Mouse (Mus musculus) embryo, embryonic 9.5 days (tissue): ENCODE measurements around the gene Fbln5.

Experiments
- DNase-seq: peaks from one replicate; pipeline ENCODE4 v3.0.0-alpha.2; 2017; ENCODE audit errors: extremely low spot score

The Fbln5 gene

GRCm38 (mm10) chr12:101810515-101810914 is 8.3 kb downstream of the Fbln5 start:
- DNase-seq = no peak

DNA sequence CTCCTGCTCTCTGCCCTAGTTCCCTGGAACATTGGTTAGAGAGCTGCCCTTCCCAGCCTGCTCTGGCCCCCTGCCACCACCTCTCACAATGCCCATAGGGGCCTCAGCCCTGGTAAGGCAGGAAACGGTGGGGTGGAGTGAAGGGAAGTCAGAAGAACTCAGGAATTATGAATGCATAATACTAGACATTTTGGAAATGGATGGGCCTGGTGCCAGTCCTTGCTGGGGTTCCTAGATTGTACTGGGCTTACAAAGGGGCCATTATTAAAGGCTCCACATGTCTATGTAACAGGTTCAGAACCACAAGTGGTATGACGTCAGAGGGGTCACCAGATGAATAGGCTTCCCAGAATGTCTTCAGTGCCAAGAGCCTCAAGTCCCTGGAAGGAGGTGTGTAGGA is 11.5 kb downstream of the Fbln5 start:
- no peak for DNase-seq

- no peak for DNase-seq
Measured at GRCm38 (mm10) chr12:101802445-101802844, 16.4 kb downstream of the Fbln5 start.

DNA sequence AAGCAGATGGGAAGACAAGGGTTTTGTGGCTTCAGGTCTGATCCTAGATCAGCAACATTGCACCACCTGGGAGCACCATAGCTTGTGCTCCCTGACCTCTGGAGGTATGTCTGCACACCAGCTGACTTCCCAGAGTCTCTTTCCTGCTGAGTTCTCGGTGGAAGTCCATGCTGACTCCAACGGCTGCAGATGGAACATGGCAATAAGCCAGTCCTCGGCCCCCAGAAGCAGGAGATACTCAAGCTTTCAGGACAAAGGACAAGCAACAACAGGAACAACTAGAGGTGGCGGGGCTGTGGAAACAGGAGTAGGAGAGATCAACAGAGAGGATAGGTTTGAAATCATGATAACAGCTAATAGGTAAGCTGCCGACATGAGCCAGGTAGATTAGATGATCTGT is 17.1 kb downstream of the Fbln5 start:
- no peak for DNase-seq

- no peak for DNase-seq
Measured at GRCm38 (mm10) chr12:101801051-101801450, 17.8 kb downstream of the Fbln5 start.

- DNase-seq = no peak
Measured at GRCm38 (mm10) chr12:101798189-101798922, 20.5 kb downstream of the Fbln5 start.

- no peak for DNase-seq
Measured at GRCm38 (mm10) chr12:101794458-101794857, 24.4 kb downstream of the Fbln5 start.

DNA sequence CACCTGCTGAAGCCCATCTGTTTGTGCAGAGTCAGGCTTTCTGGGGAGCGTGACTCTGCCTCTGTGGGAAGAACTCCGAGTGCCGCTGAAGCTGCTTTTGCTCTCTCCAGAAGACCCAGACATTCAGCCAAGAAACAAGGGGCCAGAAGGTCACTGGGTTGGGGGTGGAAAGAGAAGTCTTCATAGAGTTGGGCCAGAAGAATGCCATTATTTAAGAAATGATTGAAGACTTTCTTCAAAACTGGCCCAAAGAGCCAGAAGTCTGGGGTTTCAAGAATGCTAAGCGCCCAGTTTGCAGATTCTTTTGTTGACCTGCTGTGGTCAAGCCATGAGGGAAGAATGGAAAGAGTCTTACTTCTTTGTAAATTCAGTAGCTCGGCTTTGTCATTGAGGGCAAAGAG is 25.6 kb downstream of the Fbln5 start:
- no peak for DNase-seq

DNA sequence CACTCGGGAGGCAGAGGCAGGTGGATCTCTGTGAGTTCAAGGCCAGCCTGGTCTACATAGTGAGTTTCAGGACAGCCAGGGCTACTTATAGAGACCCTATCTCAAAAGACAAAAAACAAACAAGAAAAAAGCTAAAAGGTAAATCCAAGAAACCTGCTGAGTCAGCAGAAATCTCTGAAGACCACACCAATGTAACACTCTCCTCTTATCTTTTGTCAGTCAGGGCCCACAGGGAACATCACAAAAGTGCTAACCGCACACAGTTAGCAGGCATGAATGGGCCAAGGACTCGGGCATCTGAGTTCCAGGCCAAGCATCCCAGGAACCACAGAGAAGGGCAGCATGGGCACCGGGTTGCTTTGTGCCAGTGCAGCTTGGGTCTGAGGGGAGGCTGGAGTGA is 26.2 kb downstream of the Fbln5 start:
- no peak for DNase-seq

- no peak for DNase-seq
Measured at GRCm38 (mm10) chr12:101789767-101790166, 29.1 kb downstream of the Fbln5 start.

DNA sequence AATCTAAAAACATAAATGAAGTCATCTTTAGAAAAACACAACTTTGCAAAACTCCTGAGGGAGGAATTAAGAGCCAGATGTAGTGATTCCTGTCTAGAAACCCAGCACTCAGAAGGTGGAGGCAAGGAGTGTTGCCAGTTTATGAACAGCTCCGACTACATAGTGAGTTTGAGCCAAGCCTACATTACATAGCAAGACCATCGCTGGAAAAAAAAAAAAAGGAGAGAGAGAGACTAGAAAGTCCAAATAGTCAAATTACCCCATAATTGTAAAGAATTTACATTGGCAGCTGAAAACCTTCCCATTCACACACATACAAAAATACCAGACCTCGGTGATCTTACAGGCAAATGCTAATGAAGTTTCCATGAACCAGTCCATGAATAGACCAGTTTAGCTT is 29.6 kb downstream of the Fbln5 start:
- no peak for DNase-seq

DNA sequence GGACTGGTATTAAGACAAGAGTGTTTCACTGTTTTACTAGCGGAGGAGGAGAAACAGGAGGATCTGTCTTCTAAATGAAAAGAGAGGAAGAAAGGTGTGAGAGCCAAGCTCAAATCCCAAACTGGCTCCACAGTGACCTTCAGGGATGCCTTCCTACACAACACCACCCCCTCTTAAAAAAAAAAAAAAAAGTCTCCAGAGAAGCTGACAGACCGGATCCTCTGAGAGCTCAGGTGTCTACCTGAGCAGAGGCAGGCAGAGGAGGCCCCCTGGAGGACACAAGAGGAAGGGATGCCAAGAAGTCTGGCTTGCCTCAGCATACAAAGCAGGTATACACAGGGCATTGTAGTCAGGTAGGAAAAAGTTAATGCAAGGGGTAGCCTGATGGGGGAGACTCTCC is 36.1 kb downstream of the Fbln5 start:
- no peak for DNase-seq

- no peak for DNase-seq
Measured at GRCm38 (mm10) chr12:101780915-101781314, 37.9 kb downstream of the Fbln5 start.

DNA sequence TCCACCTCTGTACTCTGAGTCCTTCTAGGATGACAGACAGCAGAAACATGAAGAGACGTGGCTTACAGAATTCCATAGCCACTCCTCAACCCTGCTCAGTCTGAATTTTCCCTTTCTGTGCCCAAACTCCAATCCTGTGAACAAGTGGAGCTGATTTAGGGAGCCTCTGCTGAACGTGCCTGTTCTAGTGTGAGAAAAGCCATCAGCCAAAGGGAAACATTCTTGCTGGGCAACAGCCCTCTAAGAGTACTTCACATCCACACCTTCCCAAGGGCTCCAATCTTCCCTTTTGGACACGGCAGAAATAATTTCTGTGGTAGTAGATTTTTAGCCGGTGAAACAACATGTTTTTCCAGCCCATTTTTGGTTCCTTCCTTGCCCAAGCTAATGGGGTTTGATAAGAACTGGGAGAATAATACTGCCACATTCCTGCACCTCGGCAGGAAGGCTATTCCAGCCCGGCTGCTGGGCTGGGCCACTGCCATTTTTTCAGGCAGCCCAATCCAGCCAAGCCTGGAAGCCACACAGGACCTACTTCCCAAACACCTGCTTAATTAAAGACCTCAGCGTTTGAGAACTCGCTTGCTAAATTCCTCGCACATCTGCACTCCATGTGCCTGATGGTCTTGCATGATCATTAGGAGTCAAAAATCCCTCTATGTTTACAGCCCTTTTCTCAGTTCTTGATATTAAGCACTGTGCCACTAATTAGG is 41.1 kb downstream of the Fbln5 start:
- no peak for DNase-seq

DNA sequence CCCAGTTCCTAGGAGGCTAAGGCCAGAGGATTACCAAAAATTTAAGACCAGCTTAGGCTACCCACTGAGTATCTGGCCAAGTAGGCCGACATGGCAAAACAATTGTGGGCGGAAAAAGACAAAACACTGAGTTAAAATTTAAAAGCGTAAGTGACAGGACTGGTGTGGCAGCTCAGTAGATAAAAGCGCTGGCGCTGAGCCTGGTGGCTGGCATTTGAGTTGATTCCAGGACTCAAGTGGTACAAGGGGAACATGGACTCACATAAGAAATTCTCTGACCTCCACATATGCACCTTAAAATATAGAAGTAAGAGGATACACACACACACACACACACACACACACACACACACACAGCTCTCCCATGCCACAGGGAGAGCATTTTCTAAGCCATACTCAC is 42.5 kb downstream of the Fbln5 start:
- no peak for DNase-seq

GRCm38 (mm10) chr12:101774116-101774515 is 44.7 kb downstream of the Fbln5 start:
- DNase-seq = no peak

DNA sequence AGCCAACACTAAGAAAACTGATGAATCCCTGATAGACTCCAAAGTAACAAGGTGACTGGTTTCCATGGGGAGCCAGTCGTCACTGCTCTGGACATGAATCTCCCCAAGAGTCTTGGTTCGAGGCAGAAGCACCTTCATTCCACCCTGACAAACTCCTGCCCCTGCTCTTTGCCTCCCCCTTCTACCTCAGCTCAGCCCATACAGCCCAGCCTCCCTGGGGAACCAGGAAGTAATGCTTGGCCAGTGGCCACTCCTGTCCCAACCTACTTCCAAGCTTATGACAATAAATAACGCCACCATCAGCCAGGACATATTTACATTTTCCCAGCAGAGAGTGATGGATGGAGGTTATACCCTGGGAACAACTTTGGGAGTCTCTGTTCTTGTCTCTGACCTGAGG is 45.9 kb downstream of the Fbln5 start:
- DNase-seq = no peak

DNA sequence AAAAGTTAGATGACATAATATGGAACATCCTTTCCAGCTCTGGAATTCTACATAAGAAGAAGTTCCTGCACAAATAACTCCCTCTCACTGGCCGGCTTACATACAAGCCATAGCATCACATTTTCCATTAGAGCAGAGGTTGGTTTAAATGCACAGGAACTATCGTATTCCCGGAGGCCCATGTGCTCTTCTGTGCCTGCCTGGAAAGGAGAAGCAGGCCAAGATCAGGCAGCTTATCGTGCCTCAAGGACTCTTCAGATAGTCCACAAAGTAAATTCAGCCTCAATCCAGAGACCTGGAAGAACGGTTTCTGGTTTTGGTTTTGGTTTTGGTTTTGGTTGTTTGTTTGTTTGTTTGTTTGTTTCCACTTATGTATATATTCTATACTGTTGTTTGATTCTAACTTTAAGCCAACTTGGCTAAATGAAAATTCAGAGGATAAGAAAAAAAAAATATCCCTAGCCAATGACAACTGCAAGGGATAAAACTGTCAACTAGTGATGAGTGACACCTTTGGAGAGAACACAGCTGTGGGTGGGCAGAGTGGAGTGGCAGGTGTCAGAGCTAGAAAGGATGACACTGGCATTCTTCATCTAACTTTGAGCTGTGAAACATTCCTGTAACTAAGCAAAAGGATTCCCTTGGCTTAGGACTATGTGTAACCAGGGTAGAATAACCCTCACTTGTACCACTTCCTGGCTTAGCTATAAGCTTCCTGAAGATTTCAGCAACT is 48.4 kb downstream of the Fbln5 start:
- no peak for DNase-seq

- DNase-seq = no peak
Measured at GRCm38 (mm10) chr12:101767306-101768053, 51.4 kb downstream of the Fbln5 start.

DNA sequence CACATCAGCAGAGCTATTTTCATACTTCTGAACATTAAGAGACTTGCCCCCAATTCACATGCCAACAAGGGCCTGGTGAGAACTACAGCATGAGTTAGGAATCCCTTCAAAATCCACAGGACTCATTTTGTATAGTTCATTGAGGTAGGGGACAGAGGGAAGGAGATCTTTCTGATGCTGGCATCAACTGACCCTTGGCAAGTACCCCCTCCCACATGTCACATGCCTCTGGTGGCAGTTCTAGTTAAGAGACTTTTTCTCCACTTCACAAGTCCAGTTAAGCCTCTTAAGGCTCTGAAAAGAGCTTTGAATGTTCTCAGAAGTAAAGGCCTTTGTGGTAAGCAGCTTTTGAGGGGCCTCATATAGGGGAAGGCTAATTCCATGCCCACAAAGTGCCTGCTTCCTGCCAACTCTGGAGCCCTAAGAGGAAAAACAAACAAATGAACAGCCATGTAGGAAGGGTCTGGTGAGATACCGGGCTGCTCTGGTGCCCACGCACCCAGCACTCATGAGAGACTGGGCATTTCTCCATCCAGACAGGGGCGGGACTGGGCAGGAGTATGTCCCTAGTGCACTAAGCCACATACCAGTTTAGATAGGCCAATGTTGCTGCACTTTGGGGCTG is 52.5 kb downstream of the Fbln5 start:
- no peak for DNase-seq

DNA sequence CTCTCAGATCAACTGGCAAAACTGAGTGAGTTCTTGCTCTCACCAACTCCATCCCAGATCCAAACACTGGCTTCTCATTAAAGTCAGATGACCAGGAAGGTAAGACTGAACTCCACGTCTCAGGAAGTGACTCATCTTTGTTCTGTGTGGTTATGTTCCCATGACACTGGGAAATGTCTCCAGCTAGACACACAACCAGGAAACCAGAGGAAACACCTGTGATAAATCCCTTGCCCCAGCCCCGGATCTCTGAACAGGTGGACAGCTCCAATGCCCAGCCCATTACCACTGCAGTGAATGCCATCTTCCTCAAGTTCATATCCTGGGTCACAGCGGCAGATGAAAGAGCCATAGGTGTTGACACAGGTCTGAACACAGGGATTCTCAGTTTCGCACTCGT is 54.0 kb downstream of the Fbln5 start:
- no peak for DNase-seq

GRCm38 (mm10) chr12:101763065-101763464 is 55.8 kb downstream of the Fbln5 start:
- no peak for DNase-seq
